In the genomic region with DNA sequence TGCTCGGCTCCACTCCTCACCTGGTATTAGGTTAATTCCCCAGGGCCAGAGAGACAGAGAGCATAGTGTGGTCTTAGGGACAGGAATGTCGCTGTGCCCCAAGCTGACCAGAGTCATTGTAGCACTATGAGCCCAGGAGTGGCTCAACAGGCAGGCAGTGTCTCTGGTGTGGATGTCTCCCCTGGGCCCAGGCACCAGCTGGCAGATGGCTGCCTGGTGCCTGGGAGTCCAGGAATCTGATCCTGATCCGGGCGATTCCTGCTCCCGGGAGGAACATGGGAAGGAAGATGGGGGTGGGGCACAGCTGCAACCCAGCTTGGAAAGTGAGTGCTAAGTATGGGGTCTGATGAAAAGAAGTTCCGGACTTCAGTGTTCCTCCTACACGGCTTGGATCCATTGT, we compare ENCODE assay signal across 35 mouse cellular contexts. TPM values are rescaled to one million over a fixed set of nuclear protein-coding genes. Genes with fewer than 3 reads are reported as not detected.
A peak's percentile ranks its signal among the peaks of the same experiment; 100 is the strongest.
DNase-seq lines count a peak whose midpoint lies in the region; ATAC-seq lines count a peak whose summit lies in the region.
"Had no signal": no experiment of that assay in that cellular context is flagged by ENCODE, and none has a peak within 500 bp of the region (broad histone marks: within the 10 kb centered on the region; RNA-seq: fewer than 3 reads in every experiment).

No protein-coding gene starts in this region.

- intact Hi-C loops in gastrocnemius, postnatal 14 days (cut with DNase I; ENCODE audit: low total_unique reads), result no loop called here

- H3K36me3 ChIP-seq in hindbrain, embryonic 10.5 days, result no peaks in the 10 kb centered on the region
- no peaks in the 10 kb centered on the region for H3K36me3 ChIP-seq in hindbrain, embryonic 14.5 days (replicated peaks; ENCODE audit: control insufficient read depth, insufficient read depth)
- no peaks in the 10 kb centered on the region for H3K36me3 ChIP-seq in embryonic facial prominence, embryonic 15.5 days
- H3K36me3 ChIP-seq: intestine, embryonic 15.5 days; limb, embryonic 12.5 days; liver, embryonic 12.5 days; stomach, embryonic 15.5 days had no signal

- ATAC-seq in hindbrain, embryonic 14.5 days (ENCODE audit: low FRiP score), result no peak
- peak; percentile 36; the same call in 1 of the 2 replicates for ATAC-seq in embryonic facial prominence, embryonic 15.5 days (ENCODE audit: insufficient number of reproducible peaks, low FRiP score, low TSS enrichment, low read depth)
- ATAC-seq: forebrain, embryonic 14.5 days; intestine, embryonic 15.5 days; liver, embryonic 12.5 days; liver, postnatal 0 days; lung, postnatal 0 days had no signal

- peaks cover 20% of the 10 kb centered on the region for H3K27me3 ChIP-seq in hindbrain, embryonic 10.5 days (ENCODE audit: insufficient read depth, poor library complexity, severe bottlenecking)
- H3K27me3 ChIP-seq in hindbrain, embryonic 14.5 days (ENCODE audit: control insufficient read depth, insufficient read depth, low read length), result no peaks in the 10 kb centered on the region; the same call in 1 of the 2 replicates
- 0 out of 2 replicates have a peak, but pooled peaks cover 4% of the 10 kb centered on the region for H3K27me3 ChIP-seq in embryonic facial prominence, embryonic 15.5 days
- H3K27me3 ChIP-seq: intestine, embryonic 15.5 days had no signal

- 59% methylated on average over 7 of the region's 7 CpGs for WGBS in hindbrain, embryonic 10.5 days
- 48% methylated on average over 7 of the region's 7 CpGs for WGBS in hindbrain, embryonic 14.5 days
- 15% methylated on average over 7 of the region's 7 CpGs for WGBS in embryonic facial prominence, embryonic 15.5 days

- H3K27ac ChIP-seq in hindbrain, embryonic 10.5 days, result no peak overlapping the region
- no peak overlapping the region for H3K27ac ChIP-seq in hindbrain, embryonic 14.5 days
- H3K27ac ChIP-seq in embryonic facial prominence, embryonic 15.5 days (replicated peaks), result no peak overlapping the region
- H3K27ac ChIP-seq: gastrocnemius, adult 2 months; intestine, embryonic 15.5 days; kidney, postnatal 0 days; limb, embryonic 12.5 days; liver, embryonic 12.5 days; macrophage; stomach, embryonic 15.5 days had no signal

- no peak overlapping the region for H3K4me2 ChIP-seq in hindbrain, embryonic 14.5 days (replicated peaks)
- no peak overlapping the region for H3K4me2 ChIP-seq in embryonic facial prominence, embryonic 15.5 days (replicated peaks)
- H3K4me2 ChIP-seq: intestine, embryonic 15.5 days; limb, embryonic 12.5 days; liver, embryonic 12.5 days; stomach, embryonic 15.5 days had no signal

- no peak overlapping the region for H3K4me3 ChIP-seq in hindbrain, embryonic 10.5 days
- no peak overlapping the region for H3K4me3 ChIP-seq in hindbrain, embryonic 14.5 days (replicated peaks; ENCODE audit: low read length)
- H3K4me3 ChIP-seq in embryonic facial prominence, embryonic 15.5 days (replicated peaks), result no peak overlapping the region
- H3K4me3 ChIP-seq: gastrocnemius, adult 2 months; intestine, embryonic 15.5 days; limb, embryonic 12.5 days; liver, embryonic 12.5 days; stomach, embryonic 15.5 days had no signal

- DNase-seq in hindbrain, embryonic 10.5 days (ENCODE audit: low spot score), result peak; percentile 16
- no peak for DNase-seq in hindbrain, embryonic 14.5 days (ENCODE audit: low spot score)
- DNase-seq in MN1 (ENCODE audit: low spot score), result peak; percentile 66
- peak; percentile 42 for DNase-seq in retina, embryonic 14.5 days (ENCODE audit: low spot score)
- no peak for DNase-seq in right cerebral cortex, postnatal 36 days (ENCODE audit: low spot score in 2 of 2)
- DNase-seq in gastrocnemius, postnatal 14 days, result no peak
- DNase-seq: adrenal gland, postnatal 14 days; cerebellum, adult 11 months; cerebellum, postnatal 36 days; gastrocnemius, adult 2 months; layer of hippocampus, postnatal 36 days; liver, postnatal 0 days; thymus, postnatal 14 days had no signal

- H3K9me3 ChIP-seq in hindbrain, embryonic 10.5 days, result no peaks in the 10 kb centered on the region
- H3K9me3 ChIP-seq in hindbrain, embryonic 14.5 days (ENCODE audit: control insufficient read depth, low read length), result no peaks in the 10 kb centered on the region
- no peaks in the 10 kb centered on the region for H3K9me3 ChIP-seq in embryonic facial prominence, embryonic 15.5 days (replicated peaks)
- H3K9me3 ChIP-seq: intestine, embryonic 15.5 days; limb, embryonic 12.5 days; liver, embryonic 12.5 days; stomach, embryonic 15.5 days had no signal

- no peak overlapping the region for H3K9ac ChIP-seq in hindbrain, embryonic 14.5 days
- H3K9ac ChIP-seq in embryonic facial prominence, embryonic 15.5 days, result no peak overlapping the region
- H3K9ac ChIP-seq: intestine, embryonic 15.5 days; limb, embryonic 12.5 days; liver, embryonic 12.5 days; liver, postnatal 0 days; stomach, embryonic 15.5 days had no signal

- peaks cover 33% of the 10 kb centered on the region for H3K4me1 ChIP-seq in hindbrain, embryonic 10.5 days (replicated peaks)
- H3K4me1 ChIP-seq in hindbrain, embryonic 14.5 days (replicated peaks; ENCODE audit: control insufficient read depth, insufficient read depth, low read length), result peaks cover 8% of the 10 kb centered on the region
- H3K4me1 ChIP-seq in embryonic facial prominence, embryonic 15.5 days, result peaks cover 27% of the 10 kb centered on the region

RNA-seq across cellular contexts. Expression of a gene that starts 4.8 kb away (rescaled TPM):
- 0.52 and 0.61 TPM in 2 replicates for polyA plus RNA-seq in hindbrain, embryonic 10.5 days (2016; fragmentation: Nextera tagmentation; extraction: Ambion mirVana)
- polyA plus RNA-seq in hindbrain, embryonic 14.5 days (2014; fragmentation: Nextera tagmentation; extraction: Ambion mirVana), result 2.3 and 2.5 TPM in 2 replicates
- polyA plus RNA-seq in embryonic facial prominence, embryonic 15.5 days (2015; fragmentation: Nextera tagmentation; extraction: Ambion mirVana), result 0.76 and 0.98 TPM in 2 replicates
- total RNA-seq in gastrocnemius, postnatal 14 days (2021), result not detected
- total RNA-seq: gastrocnemius, adult 2 months; heart, adult 8-10 months; megakaryocyte-erythroid progenitor cell, adult 5-6 weeks; monocyte, adult 5-6 weeks had no signal
- polyA plus RNA-seq: liver, postnatal 0 days; macrophage had no signal

RNA-seq across cellular contexts. Expression of a gene that starts 18.2 kb away (rescaled TPM):
- polyA plus RNA-seq in hindbrain, embryonic 10.5 days (2016; fragmentation: Nextera tagmentation; extraction: Ambion mirVana), result not detected in 2 replicates
- polyA plus RNA-seq in hindbrain, embryonic 14.5 days (2014; fragmentation: Nextera tagmentation; extraction: Ambion mirVana), result not detected in 2 replicates
- not detected in 2 replicates for polyA plus RNA-seq in embryonic facial prominence, embryonic 15.5 days (2015; fragmentation: Nextera tagmentation; extraction: Ambion mirVana)
- not detected for total RNA-seq in gastrocnemius, postnatal 14 days (2021)
- total RNA-seq: adrenal gland, postnatal 14 days; gastrocnemius, adult 2 months; gastrocnemius, postnatal 4 days; heart, adult 8-10 months; heart, postnatal 14 days; hindbrain, postnatal 0 days; layer of hippocampus, postnatal 36 days; left cerebral cortex, postnatal 10 days; megakaryocyte-erythroid progenitor cell, adult 5-6 weeks; MEL had no signal
- polyA plus RNA-seq: forebrain, embryonic 14.5 days; heart, embryonic 14.5 days; hindbrain, embryonic 11.5 days; hindbrain, postnatal 0 days; intestine, embryonic 15.5 days; kidney, postnatal 0 days; large intestine, adult 2 months; limb, embryonic 12.5 days; liver, embryonic 12.5 days; liver, postnatal 0 days; macrophage; neural tube, embryonic 11.5 days; small intestine, adult 2 months; stomach, embryonic 15.5 days had no signal

RNA-seq across cellular contexts. Expression of a gene that starts 24.0 kb away (rescaled TPM):
- 86.5 and 94.7 TPM in 2 replicates for polyA plus RNA-seq in hindbrain, embryonic 10.5 days (2016; fragmentation: Nextera tagmentation; extraction: Ambion mirVana)
- polyA plus RNA-seq in hindbrain, embryonic 14.5 days (2014; fragmentation: Nextera tagmentation; extraction: Ambion mirVana), result 156 and 176 TPM in 2 replicates
- 59.9 and 64.3 TPM in 2 replicates for polyA plus RNA-seq in embryonic facial prominence, embryonic 15.5 days (2015; fragmentation: Nextera tagmentation; extraction: Ambion mirVana)
- 10 to 100 TPM; 31.4 to 34.0 TPM for total RNA-seq in gastrocnemius, postnatal 14 days (2021)

RNA-seq across cellular contexts. Expression of a gene that starts 45.0 kb away (rescaled TPM):
- polyA plus RNA-seq in hindbrain, embryonic 10.5 days (2016; fragmentation: Nextera tagmentation; extraction: Ambion mirVana), result 1.3 TPM in 2 replicates
- 6.0 and 6.8 TPM in 2 replicates for polyA plus RNA-seq in hindbrain, embryonic 14.5 days (2014; fragmentation: Nextera tagmentation; extraction: Ambion mirVana)
- 1.0 and 1.3 TPM in 2 replicates for polyA plus RNA-seq in embryonic facial prominence, embryonic 15.5 days (2015; fragmentation: Nextera tagmentation; extraction: Ambion mirVana)
- total RNA-seq in gastrocnemius, postnatal 14 days (2021), result 10 to 100 TPM; 46.2 to 48.3 TPM
- total RNA-seq: MEL had no signal

RNA-seq across cellular contexts. Expression of a gene that starts 53.1 kb away (rescaled TPM):
- 10.4 and 14.0 TPM in 2 replicates for polyA plus RNA-seq in hindbrain, embryonic 10.5 days (2016; fragmentation: Nextera tagmentation; extraction: Ambion mirVana)
- polyA plus RNA-seq in hindbrain, embryonic 14.5 days (2014; fragmentation: Nextera tagmentation; extraction: Ambion mirVana), result 5.0 and 5.9 TPM in 2 replicates
- polyA plus RNA-seq in embryonic facial prominence, embryonic 15.5 days (2015; fragmentation: Nextera tagmentation; extraction: Ambion mirVana), result 9.2 and 10.1 TPM in 2 replicates
- 10 to 100 TPM; 38.8 to 42.5 TPM for total RNA-seq in gastrocnemius, postnatal 14 days (2021)

Comparison
In these comparisons a context has a peak if more than half of its experiments do, and no peak if none do; other contexts are left out.
1. DNase-seq: peak in hindbrain, embryonic 10.5 days (single experiment), MN1 (single experiment) and retina, embryonic 14.5 days (single experiment); none in hindbrain, embryonic 14.5 days (single experiment), right cerebral cortex, postnatal 36 days (0 of 2) and gastrocnemius, postnatal 14 days (single experiment).